Mouse (Mus musculus) forebrain, embryonic 10.5 days (tissue): ENCODE data around the gene Sema6b. TPM values are rescaled to one million over a fixed set of nuclear protein-coding genes. Genes with fewer than 3 reads are reported as not detected.
"Not testable (repeated sequence)": the region's sequence is repeated elsewhere in the genome, so short reads cannot be mapped to it uniquely, and the experiment has no call there.

Source experiments
- DNase-seq: peaks from one replicate; pipeline ENCODE4 v3.0.0-alpha.2; 2017; ENCODE audit warnings: low spot score; ENCODE audit errors: extremely low spot score
- H3K27ac ChIP-seq: fragments of 300-500 bp; sonication (generic); 2 replicates; pipeline ENCODE4 v1.5.1; 2016; ENCODE audit warnings: mild to moderate bottlenecking
- H3K27me3 ChIP-seq: fragments of 300-500 bp; sonication (generic); 2 replicates; pipeline ENCODE4 v1.6.1; 2016; ENCODE audit warnings: mild to moderate bottlenecking; ENCODE audit not compliant: poor library complexity, severe bottlenecking
- H3K36me3 ChIP-seq: fragments of 300-500 bp; sonication (generic); replicated peaks from 2 replicates; pipeline ENCODE4 v1.6.1; 2016; ENCODE audit warnings: mild to moderate bottlenecking, moderate library complexity
- H3K4me1 ChIP-seq: fragments of 300-500 bp; sonication (generic); 2 replicates; pipeline ENCODE4 v1.6.1; 2016
- H3K4me3 ChIP-seq: fragments of 300-500 bp; sonication (generic); 2 replicates; pipeline ENCODE4 v1.5.1; 2016; ENCODE audit warnings: mild to moderate bottlenecking, moderate library complexity
- H3K9me3 ChIP-seq: fragments of 300-500 bp; sonication (generic); 2 replicates; pipeline ENCODE4 v1.6.1; 2016; ENCODE audit warnings: mild to moderate bottlenecking, moderate library complexity
- WGBS: fragments of 180-500 bp; shearing (Covaris S2); methylation state at CpG from one replicate; pipeline ENCODE4 v1.1.7; 2016; 5-methylcytosine and 5-hydroxymethylcytosine counted together
- polyA plus RNA-seq: library from polyadenylated mRNA; unstranded; fragments of >200 nt; fragmentation: Nextera tagmentation; extraction: Ambion mirVana; gene quantifications from 2 replicates; pipeline ENCODE4 v1.2.1, GENCODE M21; 2016

Sema6b gene
- polyA plus RNA-seq, 1 experiment from 2014 or later: 0.67 TPM

DNA sequence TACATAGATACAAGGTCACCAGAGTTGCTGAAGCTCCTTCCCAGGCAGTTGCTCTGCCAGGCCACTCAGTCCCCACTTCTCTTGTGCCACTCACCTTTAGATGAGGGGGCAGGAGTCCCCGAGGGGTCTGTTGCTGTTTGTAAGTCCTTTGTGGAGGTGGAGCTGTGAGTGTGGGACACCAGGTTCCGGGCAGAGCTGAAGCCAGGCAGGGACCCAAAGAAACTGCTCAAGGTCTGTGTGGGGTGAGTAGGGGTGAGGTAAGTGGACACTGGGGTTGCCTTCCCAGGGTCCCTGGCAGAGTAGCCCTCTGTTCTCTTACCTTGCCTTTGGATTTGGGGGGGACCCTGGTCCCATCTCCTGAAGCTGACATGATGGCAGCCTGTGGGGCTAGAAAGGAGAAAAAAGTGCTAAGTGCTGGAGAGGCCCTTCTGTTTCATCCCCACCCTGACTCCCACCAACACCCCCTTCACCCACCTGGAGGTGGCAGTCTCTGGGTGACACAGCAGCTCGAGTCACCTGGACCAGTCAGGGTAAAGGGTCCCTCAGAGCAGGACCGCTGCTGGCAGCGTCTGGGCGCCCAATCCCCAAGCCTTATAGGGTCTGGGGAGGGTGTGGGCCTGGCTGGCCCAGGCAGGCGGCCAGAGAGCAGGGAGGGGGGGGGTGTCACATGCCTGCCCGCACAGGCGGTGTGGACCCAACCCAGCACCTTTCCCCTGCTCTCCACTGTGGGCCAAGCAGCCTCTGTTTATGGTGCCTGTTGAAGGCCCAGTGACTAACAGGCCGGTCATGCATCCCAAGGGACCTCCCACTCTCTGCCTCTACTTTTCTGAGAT lies 30.7 kb downstream of the Sema6b start, which contains the start of gene Plin4:
Gene Plin4, minus strand, starts transcription at position 585 of the 833 bp plus-strand sequence.
- no peaks in the 10 kb centered on the region for H3K27me3 ChIP-seq
- no peak within 1 kb of the TSS for H3K4me3 ChIP-seq
- 62% methylated on average over 10 of the region's 10 CpGs for WGBS
- H3K9me3 ChIP-seq: no peaks in the 10 kb centered on the region
- no peak for DNase-seq
- H3K4me1 ChIP-seq: peaks cover 6% of the 10 kb centered on the region
- H3K36me3 ChIP-seq: peaks cover 5% of the 10 kb centered on the region; the same call in 1 of the 2 replicates
- no peak within 1 kb of the TSS for H3K27ac ChIP-seq

GRCm38 (mm10) chr17:56108334-56109044 lies 31.7 kb downstream of the Sema6b start:
- DNase-seq: no peak
- H3K27ac ChIP-seq: no peak overlapping the region
- H3K27me3 ChIP-seq: no peaks in the 10 kb centered on the region
- H3K36me3 ChIP-seq: peaks cover 13% of the 10 kb centered on the region
- peaks cover 6% of the 10 kb centered on the region for H3K4me1 ChIP-seq
- H3K4me3 ChIP-seq: no peak overlapping the region
- no peaks in the 10 kb centered on the region for H3K9me3 ChIP-seq
- WGBS: 85% methylated on average over 6 of the region's 6 CpGs

- DNase-seq: no peak
- Histone ChIP-seq H3K9me3 (no peaks in the 10 kb centered on the region), H3K36me3 (peaks cover 20% of the 10 kb centered on the region), H3K27ac (no peak overlapping the region), H3K4me3 (no peak overlapping the region), H3K4me1 (peaks cover under 1% of the 10 kb centered on the region), H3K27me3 (no peaks in the 10 kb centered on the region)
- 75% methylated on average over 2 of the region's 2 CpGs for WGBS
These were observed 32.4 kb downstream of the Sema6b start for GRCm38 (mm10) chr17:56107736-56108135.

- Histone ChIP-seq H3K27me3 (no peaks in the 10 kb centered on the region), H3K36me3 (peaks cover 25% of the 10 kb centered on the region), H3K9me3 (no peaks in the 10 kb centered on the region), H3K27ac (no peak overlapping the region), H3K4me3 (no peak overlapping the region), H3K4me1 (no peaks in the 10 kb centered on the region)
- no peak for DNase-seq
- 86% methylated on average over 4 of the region's 4 CpGs for WGBS
These were observed 33.2 kb downstream of the Sema6b start for GRCm38 (mm10) chr17:56106981-56107380.

DNA sequence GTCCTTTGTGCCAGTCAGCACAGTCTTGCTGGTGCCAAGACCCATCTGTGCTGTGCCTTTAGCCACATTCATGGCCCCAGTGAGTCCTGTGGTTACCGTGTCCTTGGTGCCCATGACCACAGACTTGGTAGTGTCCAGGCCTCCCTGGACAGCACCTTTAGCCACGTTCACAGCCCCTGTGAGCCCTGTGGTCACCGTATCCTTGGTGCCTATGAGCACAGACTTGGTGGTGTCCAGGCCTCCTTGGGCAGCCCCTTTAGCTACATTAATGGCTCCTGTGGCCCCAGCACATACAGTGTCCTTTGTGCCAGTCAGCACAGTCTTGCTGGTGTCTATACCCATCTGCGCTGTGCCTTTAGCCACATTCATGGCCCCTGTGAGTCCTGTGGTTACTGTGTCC lies 33.7 kb downstream of the Sema6b start:
- 93% methylated on average over 4 of the region's 4 CpGs for WGBS
- H3K4me1 ChIP-seq, H3K27ac ChIP-seq, H3K27me3 ChIP-seq, DNase-seq, H3K4me3 ChIP-seq, H3K9me3 ChIP-seq: not testable (repeated sequence)
- H3K36me3 ChIP-seq: peaks cover 31% of the 10 kb centered on the region

DNA sequence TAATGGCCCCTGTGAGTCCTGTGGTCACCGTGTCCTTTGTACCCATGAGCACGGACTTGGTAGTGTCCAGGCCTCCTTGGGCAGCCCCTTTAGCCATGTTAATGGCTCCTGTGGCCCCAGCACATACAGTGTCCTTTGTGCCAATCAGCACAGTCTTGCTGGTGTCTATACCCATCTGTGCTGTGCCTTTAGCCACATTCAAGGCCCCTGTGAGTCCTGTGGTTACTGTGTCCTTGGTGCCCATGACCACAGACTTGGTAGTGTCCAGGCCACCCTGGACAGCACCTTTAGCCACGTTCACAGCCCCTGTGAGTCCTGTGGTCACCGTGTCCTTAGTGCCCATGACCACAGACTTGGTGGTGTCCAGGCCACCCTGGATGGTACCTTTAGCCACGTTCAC lies 35.3 kb downstream of the Sema6b start:
- H3K27ac ChIP-seq: not testable (repeated sequence)
- peaks cover 47% of the 10 kb centered on the region for H3K36me3 ChIP-seq

GRCm38 (mm10) chr17:56103465-56104285 lies 36.5 kb downstream of the Sema6b start:
- Histone ChIP-seq H3K9me3 (no peaks in the 10 kb centered on the region), H3K4me3 (no peak overlapping the region), H3K4me1 (no peaks in the 10 kb centered on the region), H3K27ac (no peak overlapping the region), H3K36me3 (peaks cover 57% of the 10 kb centered on the region), H3K27me3 (no peaks in the 10 kb centered on the region)
- 96% methylated on average over 8 of the region's 8 CpGs for WGBS
- no peak for DNase-seq

More for the DNA sequence above, 35.3 kb downstream of the Sema6b start:
- H3K9me3 ChIP-seq, DNase-seq, H3K27me3 ChIP-seq, H3K4me1 ChIP-seq, H3K4me3 ChIP-seq: not testable (repeated sequence)
- WGBS: 95% methylated on average over 3 of the region's 5 CpGs

DNA sequence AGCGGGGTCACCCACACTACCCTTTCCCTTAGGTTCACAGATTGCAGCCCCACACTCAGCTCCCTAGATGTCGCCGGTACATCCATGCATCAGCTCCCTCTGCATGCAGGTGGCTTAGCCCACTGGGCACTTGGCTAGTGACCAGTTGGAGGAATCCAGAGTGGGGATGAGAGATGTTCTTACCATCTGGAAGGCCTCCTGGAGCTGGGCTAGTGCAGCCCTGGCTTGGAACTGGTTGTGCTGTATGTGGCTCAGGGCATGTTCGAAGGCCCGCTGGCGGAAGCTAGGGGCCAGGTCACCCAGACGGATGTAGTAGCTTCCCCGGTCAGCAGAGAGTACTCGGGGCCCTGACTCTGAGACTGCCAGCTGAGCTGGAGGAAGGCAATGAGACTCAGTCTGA lies 37.2 kb downstream of the Sema6b start:
- no peak overlapping the region for H3K27ac ChIP-seq
- no peaks in the 10 kb centered on the region for H3K9me3 ChIP-seq
- WGBS: 95% methylated on average over 9 of the region's 9 CpGs
- no peak overlapping the region for H3K4me3 ChIP-seq
- no peaks in the 10 kb centered on the region for H3K27me3 ChIP-seq
- no peaks in the 10 kb centered on the region for H3K4me1 ChIP-seq
- no peak for DNase-seq
- peaks cover 63% of the 10 kb centered on the region for H3K36me3 ChIP-seq

GRCm38 (mm10) chr17:56102158-56102557 lies 38.0 kb downstream of the Sema6b start:
- no peak overlapping the region for H3K27ac ChIP-seq
- no peaks in the 10 kb centered on the region for H3K27me3 ChIP-seq
- WGBS: 86% methylated on average over 5 of the region's 5 CpGs
- H3K9me3 ChIP-seq: no peaks in the 10 kb centered on the region
- H3K4me1 ChIP-seq: no peaks in the 10 kb centered on the region
- H3K36me3 ChIP-seq: peaks cover 71% of the 10 kb centered on the region
- DNase-seq: no peak
- no peak overlapping the region for H3K4me3 ChIP-seq

DNA sequence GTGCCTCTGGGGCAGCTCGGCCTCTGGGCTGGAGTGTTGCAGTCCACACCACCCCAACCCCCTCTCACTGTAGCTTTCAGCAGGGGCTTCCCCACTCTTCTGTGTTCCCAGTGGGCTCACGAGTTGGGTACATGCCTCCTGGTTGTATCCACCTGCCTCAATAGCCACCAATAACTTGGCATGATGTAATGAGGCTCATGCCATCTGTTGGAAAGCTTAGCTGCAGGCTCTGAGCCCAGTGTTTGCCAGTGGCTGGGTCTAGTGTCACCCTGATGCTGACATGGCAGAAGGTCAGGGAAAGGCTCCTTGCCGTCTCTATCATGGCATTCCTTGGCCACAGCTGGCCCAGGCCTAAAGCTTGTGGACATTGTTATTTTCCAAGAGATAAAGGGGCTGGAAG lies 39.3 kb downstream of the Sema6b start:
- Histone ChIP-seq H3K4me1 (no peaks in the 10 kb centered on the region), H3K4me3 (no peak overlapping the region), H3K27ac (no peak overlapping the region), H3K27me3 (no peaks in the 10 kb centered on the region), H3K36me3 (peaks cover 84% of the 10 kb centered on the region), H3K9me3 (no peaks in the 10 kb centered on the region)
- DNase-seq: no peak
- 94% methylated on average over 3 of the region's 3 CpGs for whole genome bisulfite sequencing

DNA sequence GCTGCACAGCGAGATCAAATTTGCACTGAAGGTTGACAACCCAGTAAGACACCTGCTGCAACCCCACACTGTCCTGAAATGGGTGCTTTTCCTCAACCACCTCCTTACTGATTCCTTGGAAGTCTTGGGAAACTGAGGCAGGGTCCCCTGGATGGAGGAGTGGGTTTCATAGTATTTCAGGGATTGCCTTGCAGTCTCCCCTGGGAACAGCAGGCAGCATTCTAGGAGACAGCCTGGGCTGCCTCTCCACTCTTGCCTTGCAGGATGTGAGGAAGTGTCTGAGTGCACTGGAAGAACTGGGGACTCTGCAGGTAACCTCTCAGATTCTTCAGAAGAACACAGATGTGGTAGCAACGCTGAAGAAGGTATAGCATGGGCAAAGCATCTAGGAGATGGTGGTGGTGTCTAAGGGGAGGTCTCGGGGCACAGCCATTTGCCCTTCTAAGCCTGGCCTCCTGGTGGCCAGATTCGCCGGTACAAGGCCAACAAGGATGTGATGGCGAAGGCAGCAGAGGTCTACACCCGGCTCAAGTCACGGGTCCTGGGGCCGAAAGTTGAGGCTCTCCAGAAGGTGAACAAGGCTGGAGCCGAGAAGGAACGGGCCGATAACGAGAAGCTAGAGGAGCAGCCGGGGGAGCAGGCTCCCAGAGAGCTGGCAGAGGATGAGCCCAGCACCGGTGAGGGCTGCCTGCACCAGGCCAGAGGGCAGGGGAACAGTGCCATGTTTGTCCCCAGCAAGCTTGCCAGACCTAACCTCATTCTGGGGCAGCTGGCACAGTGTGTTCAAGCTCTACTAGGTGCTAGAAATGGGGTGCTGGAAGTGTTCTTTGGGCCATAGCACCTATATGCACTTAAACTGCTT lies 41.2 kb downstream of the Sema6b start:
- Histone ChIP-seq H3K27ac (no peak overlapping the region), H3K4me1 (no peaks in the 10 kb centered on the region), H3K36me3 (peaks cover 98% of the 10 kb centered on the region), H3K27me3 (no peaks in the 10 kb centered on the region), H3K9me3 (no peaks in the 10 kb centered on the region), H3K4me3 (no peak overlapping the region)
- no peak for DNase-seq
- WGBS: 92% methylated on average over 15 of the region's 15 CpGs

DNA sequence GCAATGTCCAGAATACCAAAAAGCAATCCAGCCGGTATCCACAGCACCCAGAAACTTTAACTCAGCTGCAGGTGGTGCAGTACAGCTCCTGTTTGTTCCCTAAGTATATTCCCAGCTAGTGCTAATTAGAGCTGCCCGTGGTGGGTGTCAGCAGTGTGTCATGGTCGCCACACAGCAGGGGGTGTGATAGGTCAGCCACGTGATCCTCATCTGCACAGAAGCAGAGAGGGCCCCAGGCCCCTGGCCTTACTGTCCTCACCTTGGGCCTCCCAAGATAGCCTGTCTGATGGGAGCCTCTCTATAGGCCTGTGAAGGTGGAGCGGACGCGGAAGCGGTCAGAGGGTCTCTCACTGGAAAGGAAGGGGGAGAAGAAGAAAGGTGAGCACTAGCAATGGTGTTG lies 42.0 kb downstream of the Sema6b start:
- DNase-seq: no peak
- Histone ChIP-seq H3K4me1 (no peaks in the 10 kb centered on the region), H3K9me3 (no peaks in the 10 kb centered on the region), H3K4me3 (no peak overlapping the region), H3K27ac (no peak overlapping the region), H3K27me3 (no peaks in the 10 kb centered on the region), H3K36me3 (peaks cover 98% of the 10 kb centered on the region)
- WGBS: 95% methylated on average over 8 of the region's 8 CpGs
